Mouse (Mus musculus) bone marrow macrophage, adult 2 months (primary cell): ENCODE measurements at regions not wholly inside any gene's neighbourhood (a gene's known extent, or its start where the extent isn't known, plus 50 kb on each side); places are given as distances from the start of the nearest gene placed in this dataset.

ENCODE experiments used
- CTCF ChIP-seq: IDR thresholded peaks from 2 replicates; pipeline ENCODE4 v1.5.1; 2012; ENCODE audit warnings: low read depth, mild to moderate bottlenecking, low read length, moderate library complexity
- POLR2A ChIP-seq: IDR thresholded peaks from 2 replicates; pipeline ENCODE4 v1.6.1; 2012; ENCODE audit warnings: mild to moderate bottlenecking, low read depth, low read length, borderline replicate concordance

DNA sequence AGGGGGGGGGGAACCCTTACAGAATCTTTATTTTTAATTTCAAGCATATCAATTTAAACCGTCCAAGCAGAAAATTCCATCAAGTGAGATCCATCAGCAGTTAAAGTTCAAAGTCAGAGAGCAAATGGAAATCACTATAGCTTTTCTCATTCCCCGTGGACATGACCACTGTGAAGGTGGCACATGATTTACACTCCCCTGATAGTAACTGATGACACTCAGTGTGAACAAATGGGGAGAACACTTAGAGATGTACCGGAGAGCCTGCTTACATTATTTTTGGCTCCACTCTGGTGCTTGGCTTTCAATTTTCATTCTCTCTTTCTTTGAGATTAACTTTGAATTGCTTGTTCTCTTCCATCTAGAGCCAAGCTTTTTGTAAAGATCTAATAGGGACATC, 140.0 kb downstream of the Gm11146 start:
- TF ChIP-seq POLR2A (no peak), CTCF (no peak)
